Mouse (Mus musculus) lung, postnatal 0 days (tissue): Measurements from ENCODE around the gene Pex3. TPM values are rescaled to one million over a fixed set of nuclear protein-coding genes. Genes with fewer than 3 reads are reported as not detected.

Experiments used
- ATAC-seq: fragments of 200-750 bp; cut with Nextera tagmentation; 2 replicates; pipeline ENCODE4 v1.8.0; 2017; ENCODE audit warnings: moderate library complexity
- DNase-seq: peaks from one replicate; pipeline ENCODE4 v3.0.0-alpha.2; 2016; ENCODE audit warnings: low spot score
- H3K27ac ChIP-seq: fragments of 300-500 bp; sonication (generic); 2 replicates; pipeline ENCODE4 v1.5.1; 2014; ENCODE audit warnings: antibody characterized with exemption, mild to moderate bottlenecking, low read length, mixed read lengths
- H3K27me3 ChIP-seq: fragments of 300-500 bp; sonication (generic); replicated peaks from 2 replicates; pipeline ENCODE4 v1.6.1; 2014; ENCODE audit warnings: low read length, mixed read lengths; ENCODE audit not compliant: insufficient read depth
- H3K36me3 ChIP-seq: fragments of 300-500 bp; sonication (generic); 2 replicates; pipeline ENCODE4 v1.6.1; 2014; ENCODE audit warnings: low read length, mixed read lengths; ENCODE audit not compliant: insufficient read depth
- H3K4me1 ChIP-seq: fragments of 300-500 bp; sonication (generic); 2 replicates; pipeline ENCODE4 v1.6.1; 2014; ENCODE audit warnings: antibody characterized with exemption, low read depth, low read length, mixed read lengths; ENCODE audit not compliant: insufficient read depth
- H3K4me2 ChIP-seq: fragments of 300-500 bp; sonication (generic); replicated peaks from 2 replicates; pipeline ENCODE4 v1.6.1; 2014; ENCODE audit warnings: low read depth, mild to moderate bottlenecking, low read length, moderate library complexity, mixed read lengths
- H3K4me3 ChIP-seq: fragments of 300-500 bp; sonication (generic); 2 replicates; pipeline ENCODE4 v1.5.1; 2014; ENCODE audit warnings: low read depth, low read length
- H3K9ac ChIP-seq: fragments of 300-500 bp; sonication (generic); replicated peaks from 2 replicates; pipeline ENCODE4 v1.6.1; 2014; ENCODE audit warnings: low read depth, mild to moderate bottlenecking
- H3K9me3 ChIP-seq: fragments of 300-500 bp; sonication (generic); 2 replicates; pipeline ENCODE4 v1.6.1; 2016; ENCODE audit warnings: low read length, mixed read lengths
- CTCF ChIP-seq: IDR thresholded peaks from 2 replicates; pipeline ENCODE4 v1.5.1; 2016; ENCODE audit warnings: antibody characterized with exemption, mild to moderate bottlenecking
- EP300 ChIP-seq: IDR thresholded peaks from 2 replicates; pipeline ENCODE4 v1.6.1; 2016; ENCODE audit warnings: antibody characterized with exemption, mild to moderate bottlenecking, control low read depth
- WGBS: fragments of 180-500 bp; shearing (Covaris S2); extraction: QIAGEN DNeasy Blood & Tissue Kit; methylation state at CpG from one replicate; pipeline ENCODE4 v1.1.7; 2014; 5-methylcytosine and 5-hydroxymethylcytosine counted together
- polyA plus RNA-seq: library from polyadenylated mRNA; unstranded; fragments of >200 nt; fragmentation: Nextera tagmentation; extraction: Ambion mirVana; gene quantifications from 2 replicates; pipeline ENCODE4 v1.2.1, GENCODE M21; 2015

The Pex3 gene
- polyA plus RNA-seq, 1 experiment from 2014 or later, result 26.9 TPM

GRCm38 (mm10) chr10:13592196-13592595 is 39.3 kb upstream of the Pex3 start:
- ATAC-seq, result no peak
- 92% methylated on average over 10 of the region's 10 CpGs for WGBS
- no peak for DNase-seq
- H3K9ac ChIP-seq, result no peak overlapping the region
- H3K36me3 ChIP-seq, result no peaks in the 10 kb centered on the region
- H3K9me3 ChIP-seq, result no peaks in the 10 kb centered on the region
- H3K4me1 ChIP-seq, result no peaks in the 10 kb centered on the region
- H3K4me2 ChIP-seq, result no peak overlapping the region
- H3K4me3 ChIP-seq, result no peak overlapping the region
- TF ChIP-seq EP300 (no peak), CTCF (no peak)
- H3K27ac ChIP-seq, result no peak overlapping the region
- no peaks in the 10 kb centered on the region for H3K27me3 ChIP-seq

- DNase-seq, result no peak
- no peaks in the 10 kb centered on the region for H3K36me3 ChIP-seq
- H3K4me1 ChIP-seq, result no peaks in the 10 kb centered on the region
- no peak overlapping the region for H3K9ac ChIP-seq
- no peaks in the 10 kb centered on the region for H3K9me3 ChIP-seq
- no peak overlapping the region for H3K4me2 ChIP-seq
- TF ChIP-seq CTCF (no peak), EP300 (no peak)
- no peak overlapping the region for H3K27ac ChIP-seq
- no peak for ATAC-seq
- 54% methylated on average over 2 of the region's 2 CpGs for WGBS
- H3K4me3 ChIP-seq, result no peak overlapping the region
- H3K27me3 ChIP-seq, result no peaks in the 10 kb centered on the region
Measured at GRCm38 (mm10) chr10:13587914-13588313, 35.0 kb upstream of the Pex3 start.

GRCm38 (mm10) chr10:13577123-13577522 is 24.2 kb upstream of the Pex3 start:
- H3K9me3 ChIP-seq, result no peaks in the 10 kb centered on the region
- DNase-seq (no peak), ATAC-seq (no peak)
- 53% methylated on average over 7 of the region's 7 CpGs for WGBS
- H3K4me2 ChIP-seq, result no peak overlapping the region
- H3K27me3 ChIP-seq, result no peaks in the 10 kb centered on the region
- H3K4me1 ChIP-seq, result no peaks in the 10 kb centered on the region
- no peaks in the 10 kb centered on the region for H3K36me3 ChIP-seq
- no peak overlapping the region for H3K27ac ChIP-seq
- H3K9ac ChIP-seq, result no peak overlapping the region
- H3K4me3 ChIP-seq, result no peak overlapping the region
- no peak for TF ChIP-seq EP300
- no peak for TF ChIP-seq CTCF

DNA sequence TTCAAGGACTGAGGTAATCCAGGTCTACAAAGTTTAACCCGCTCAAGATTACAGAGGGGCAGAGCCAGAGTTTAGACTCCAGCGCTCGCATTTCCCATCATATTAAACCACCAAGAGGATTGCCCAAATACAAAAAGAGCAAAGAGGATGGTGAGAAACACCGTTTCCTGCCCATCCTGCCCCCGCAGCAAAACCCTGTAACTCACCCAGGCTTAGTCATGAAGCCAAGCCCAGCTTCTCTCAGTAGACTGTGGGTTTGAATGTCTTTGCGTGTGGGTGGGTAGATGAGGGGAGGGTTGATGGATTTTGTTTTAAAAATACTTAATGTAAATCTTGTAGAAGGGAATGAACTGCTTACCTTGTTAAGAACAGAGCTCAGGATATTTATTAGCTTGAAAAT is 19.5 kb upstream of the Pex3 start:
- TF ChIP-seq CTCF (no peak), EP300 (no peak)
- Histone ChIP-seq H3K4me2 (no peak overlapping the region), H3K9ac (no peak overlapping the region), H3K9me3 (no peaks in the 10 kb centered on the region), H3K4me3 (no peak overlapping the region), H3K27ac (no peak overlapping the region), H3K27me3 (no peaks in the 10 kb centered on the region), H3K36me3 (no peaks in the 10 kb centered on the region), H3K4me1 (no peaks in the 10 kb centered on the region)
- ATAC-seq (no peak), DNase-seq (no peak)
- WGBS, result 70% methylated on average over 6 of the region's 6 CpGs

- 33% methylated on average over 10 of the region's 10 CpGs for WGBS
- ATAC-seq, result no peak
- TF ChIP-seq EP300 (no peak), CTCF (no peak)
Measured at GRCm38 (mm10) chr10:13572003-13572402, 19.1 kb upstream of the Pex3 start.

GRCm38 (mm10) chr10:13570697-13571538 is 18.0 kb upstream of the Pex3 start:
- TF ChIP-seq EP300 (no peak), CTCF (no peak)
- DNase-seq (no peak), ATAC-seq (no peak)
- 74% methylated on average over 9 of the region's 9 CpGs for WGBS
- Histone ChIP-seq H3K9ac (no peak overlapping the region), H3K36me3 (no peaks in the 10 kb centered on the region), H3K9me3 (no peaks in the 10 kb centered on the region), H3K4me2 (no peak overlapping the region), H3K27me3 (no peaks in the 10 kb centered on the region), H3K4me3 (no peak overlapping the region), H3K27ac (no peak overlapping the region), H3K4me1 (no peaks in the 10 kb centered on the region)

More at GRCm38 (mm10) chr10:13572003-13572402, 19.1 kb upstream of the Pex3 start:
- H3K27ac ChIP-seq, result no peak overlapping the region
- no peaks in the 10 kb centered on the region for H3K4me1 ChIP-seq
- no peaks in the 10 kb centered on the region for H3K27me3 ChIP-seq
- no peaks in the 10 kb centered on the region for H3K9me3 ChIP-seq
- no peaks in the 10 kb centered on the region for H3K36me3 ChIP-seq
- H3K4me2 ChIP-seq, result no peak overlapping the region
- H3K9ac ChIP-seq, result no peak overlapping the region
- peak; percentile 9 for DNase-seq
- H3K4me3 ChIP-seq, result no peak overlapping the region
